Mouse (Mus musculus): ENCODE measurements around the gene Lgals1.

GRCm38 (mm10) chr15:78895741-78896140 is 30.8 kb upstream of the Lgals1 start:
- TF ChIP-seq CTCF (conservative IDR thresholded peaks at IDR 0.05; ENCODE audit: low read length) (no peak), POU5F1 (IDR thresholded peaks at IDR 0.05; ENCODE audit: borderline replicate concordance, low read length) (no peak), NANOG (IDR thresholded peaks at IDR 0.05; ENCODE audit: borderline replicate concordance, low read length) (no peak)

All from E14TG2a.4 (cell line).